Mouse (Mus musculus) testis, adult 2 months (tissue): ENCODE results near the gene Apol10b.
"Not testable (repeated sequence)": the region's sequence is repeated elsewhere in the genome, so short reads cannot be mapped to it uniquely, and the experiment has no call there.

Source experiments
- CTCF ChIP-seq: fragments of 200-500 bp; IDR thresholded peaks from 2 replicates; pipeline ENCODE4 v1.5.1; 2012; ENCODE audit warnings: low read depth, mild to moderate bottlenecking, inconsistent platforms, low read length, moderate library complexity; ENCODE audit not compliant: control insufficient read depth, insufficient read depth, insufficient replicate concordance
- POLR2A ChIP-seq: fragments of 200-500 bp; IDR thresholded peaks from 2 replicates; pipeline ENCODE4 v1.6.1; 2012; ENCODE audit warnings: low read depth, mild to moderate bottlenecking, inconsistent platforms, low read length, moderate library complexity; ENCODE audit not compliant: control insufficient read depth

DNA sequence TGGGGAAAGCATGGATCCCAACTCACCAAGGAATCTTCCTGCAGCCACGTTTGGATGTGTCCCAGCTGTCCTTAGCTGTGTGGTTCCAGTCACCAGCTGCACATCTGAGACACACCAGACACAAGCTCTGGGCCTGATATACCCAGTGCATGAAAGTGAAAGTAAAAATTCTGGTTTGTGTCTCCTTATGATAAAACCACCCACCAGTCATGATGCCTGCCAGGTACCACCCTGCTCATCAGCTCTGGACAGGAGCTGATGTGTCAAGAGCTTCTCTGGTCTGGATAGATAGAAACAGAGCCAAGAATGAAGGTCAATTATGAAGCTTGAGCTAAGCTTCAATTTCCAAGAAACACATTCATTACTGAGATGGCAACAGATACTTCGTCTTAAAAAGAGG lies 47.3 kb upstream of the Apol10b start, which contains the start of gene Apol11b:
- TF ChIP-seq CTCF, POLR2A: not testable (repeated sequence)
